Mouse (Mus musculus) liver (tissue): Measurements from ENCODE around the gene Tsc1.

ENCODE experiments used
- DNase-seq: peaks from one replicate; pipeline ENCODE4 v3.0.0-alpha.2; 2020; ENCODE audit warnings: mixed read lengths

The Tsc1 gene

GRCm38 (mm10) chr2:28737112-28737511, 96.1 kb downstream of the Tsc1 start:
- no peak for DNase-seq

- DNase-seq, result no peak
Measured at GRCm38 (mm10) chr2:28740159-28740558, 99.1 kb downstream of the Tsc1 start.
